Mouse (Mus musculus): ENCODE data around the gene Cbr2. TPM values are rescaled to one million over a fixed set of nuclear protein-coding genes. Genes with fewer than 3 reads are reported as not detected.
"Not testable (repeated sequence)": the region's sequence is repeated elsewhere in the genome, so short reads cannot be mapped to it uniquely, and the experiment has no call there.

Cbr2 gene
- total RNA-seq, 1 experiment from 2014 or later, result 1.9 TPM

- DNase-seq, result no peak
Measured at GRCm38 (mm10) chr11:120731395-120731794, 519 bp downstream of the Cbr2 start.

GRCm38 (mm10) chr11:120730331-120730870 lies 1.5 kb downstream of the Cbr2 start:
- no peak for DNase-seq

- DNase-seq, result not testable (repeated sequence)
Measured at GRCm38 (mm10) chr11:120729432-120730050, 2.4 kb downstream of the Cbr2 start.

GRCm38 (mm10) chr11:120728530-120729240 lies 3.2 kb downstream of the Cbr2 start:
- DNase-seq, result no peak

GRCm38 (mm10) chr11:120727564-120727963 lies 4.3 kb downstream of the Cbr2 start:
- no peak for DNase-seq

- DNase-seq, result peak; percentile 86
Measured at GRCm38 (mm10) chr11:120727169-120727527, 4.8 kb downstream of the Cbr2 start, which contains the start of gene Dcxr. TSS of gene Dcxr (minus strand) at chr11:120727281.

GRCm38 (mm10) chr11:120726243-120727168 lies 5.4 kb downstream of the Cbr2 start:
- DNase-seq, result no peak

- DNase-seq, result no peak
Measured at GRCm38 (mm10) chr11:120723509-120723908, 8.4 kb downstream of the Cbr2 start.

GRCm38 (mm10) chr11:120722761-120723382 lies 9.0 kb downstream of the Cbr2 start:
- DNase-seq, result no peak

- DNase-seq, result no peak
Measured at GRCm38 (mm10) chr11:120722067-120722630, 9.8 kb downstream of the Cbr2 start.

- peak; percentile 78 for DNase-seq
Measured at GRCm38 (mm10) chr11:120721124-120722066, 10.5 kb downstream of the Cbr2 start, which contains the start of gene Rac3. TSS of gene Rac3 (plus strand) at chr11:120721470.

- DNase-seq, result peak; percentile 93
Measured at GRCm38 (mm10) chr11:120720450-120720849, 11.5 kb downstream of the Cbr2 start.

GRCm38 (mm10) chr11:120719841-120720376 lies 12.0 kb downstream of the Cbr2 start:
- no peak for DNase-seq

- DNase-seq, result no peak
Measured at GRCm38 (mm10) chr11:120719242-120719641, 12.7 kb downstream of the Cbr2 start.

GRCm38 (mm10) chr11:120715131-120715530 lies 16.8 kb downstream of the Cbr2 start:
- DNase-seq, result no peak

GRCm38 (mm10) chr11:120714546-120714945 lies 17.4 kb downstream of the Cbr2 start:
- DNase-seq, result no peak

GRCm38 (mm10) chr11:120713580-120714518 lies 18.1 kb downstream of the Cbr2 start, which contains the start of the genes Cenpx and Lrrc45:
TSS of gene Cenpx (minus strand) at chr11:120713738.
TSS of gene Lrrc45 (plus strand) at chr11:120713925.
- peak; percentile 93 for DNase-seq

- peak; percentile 74 for DNase-seq
Measured at GRCm38 (mm10) chr11:120712771-120713568, 18.9 kb downstream of the Cbr2 start.

All from adrenal gland, postnatal 25 days (tissue).